Mouse (Mus musculus) embryonic facial prominence, embryonic 15.5 days (tissue): Measurements from ENCODE around the gene Zzz3. TPM values are rescaled to one million over a fixed set of nuclear protein-coding genes. Genes with fewer than 3 reads are reported as not detected.
A peak's percentile ranks its signal among the peaks of the same experiment; 100 is the strongest.

Experiments
- ATAC-seq: fragments of 200-750 bp; cut with Nextera tagmentation; 2 replicates; pipeline ENCODE4 v1.8.0; 2017; ENCODE audit warnings: low read depth, moderate TSS enrichment; ENCODE audit not compliant: insufficient number of reproducible peaks, low FRiP score, low TSS enrichment
- H3K27ac ChIP-seq: fragments of 300-500 bp; sonication (generic); replicated peaks from 2 replicates; pipeline ENCODE4 v1.5.1; 2015; ENCODE audit warnings: mild to moderate bottlenecking, inconsistent platforms
- H3K27me3 ChIP-seq: fragments of 300-500 bp; sonication (generic); 2 replicates; pipeline ENCODE4 v1.6.1; 2015; ENCODE audit warnings: inconsistent platforms
- H3K36me3 ChIP-seq: fragments of 300-500 bp; sonication (generic); 2 replicates; pipeline ENCODE4 v1.6.1; 2015; ENCODE audit warnings: mild to moderate bottlenecking, inconsistent platforms
- H3K4me1 ChIP-seq: fragments of 300-500 bp; sonication (generic); 2 replicates; pipeline ENCODE4 v1.6.1; 2015; ENCODE audit warnings: inconsistent platforms
- H3K4me2 ChIP-seq: fragments of 300-500 bp; sonication (generic); replicated peaks from 2 replicates; pipeline ENCODE4 v1.6.1; 2015; ENCODE audit warnings: mild to moderate bottlenecking, inconsistent platforms
- H3K4me3 ChIP-seq: fragments of 300-500 bp; sonication (generic); replicated peaks from 2 replicates; pipeline ENCODE4 v1.5.1; 2015; ENCODE audit warnings: mild to moderate bottlenecking, inconsistent platforms
- H3K9ac ChIP-seq: fragments of 300-500 bp; sonication (generic); 2 replicates; pipeline ENCODE4 v1.6.1; 2015; ENCODE audit warnings: inconsistent platforms
- H3K9me3 ChIP-seq: fragments of 300-500 bp; sonication (generic); replicated peaks from 2 replicates; pipeline ENCODE4 v1.6.1; 2016; ENCODE audit warnings: inconsistent platforms
- WGBS: fragments of 180-500 bp; shearing (Covaris S2); methylation state at CpG from one replicate; pipeline ENCODE4 v1.1.7; 2015; 5-methylcytosine and 5-hydroxymethylcytosine counted together
- polyA plus RNA-seq: library from polyadenylated mRNA; unstranded; fragments of >200 nt; fragmentation: Nextera tagmentation; extraction: Ambion mirVana; gene quantifications from 2 replicates; pipeline ENCODE4 v1.2.1, GENCODE M21; 2015

The Zzz3 gene
- 40.9 and 44.1 TPM in 2 replicates for polyA plus RNA-seq

GRCm38 (mm10) chr3:152395350-152396277 is at the start of gene Zzz3:
Gene Zzz3, plus strand, starts transcription at chr3:152395473.
- peaks cover 11% of the 10 kb centered on the region; the same call in 1 of the 2 replicates for H3K36me3 ChIP-seq
- peak within 1 kb of the TSS; percentile 83 for H3K4me3 ChIP-seq
- peak within 1 kb of the TSS; percentile 89 for H3K9ac ChIP-seq
- H3K9me3 ChIP-seq = no peaks in the 10 kb centered on the region
- H3K27me3 ChIP-seq = no peaks in the 10 kb centered on the region
- WGBS = under 1% methylated on average over 79 of the region's 108 CpGs
- ATAC-seq = peak; percentile 95
- peak within 1 kb of the TSS; percentile 99 for H3K27ac ChIP-seq
- peak within 1 kb of the TSS; percentile 60 for H3K4me2 ChIP-seq
- peaks cover 23% of the 10 kb centered on the region for H3K4me1 ChIP-seq

GRCm38 (mm10) chr3:152345732-152346632 is 49.3 kb upstream of the Zzz3 start, which contains the start of gene Usp33:
Gene Usp33, plus strand, starts transcription at chr3:152346478.
- Histone ChIP-seq H3K27ac (peak within 1 kb of the TSS; percentile 84), H3K4me2 (peak within 1 kb of the TSS; percentile 48), H3K4me3 (peak within 1 kb of the TSS; percentile 62), H3K27me3 (no peaks in the 10 kb centered on the region), H3K36me3 (no peaks in the 10 kb centered on the region), H3K9ac (peak within 1 kb of the TSS; percentile 77), H3K9me3 (no peaks in the 10 kb centered on the region), H3K4me1 (peaks cover 18% of the 10 kb centered on the region)
- peak; percentile 96 for ATAC-seq
- WGBS = 5% methylated on average over 44 of the region's 44 CpGs

- Histone ChIP-seq H3K9me3 (no peaks in the 10 kb centered on the region), H3K27me3 (no peaks in the 10 kb centered on the region), H3K4me1 (peaks cover 18% of the 10 kb centered on the region), H3K4me2 (peak overlapping the region; percentile 48), H3K27ac (peak overlapping the region; percentile 84), H3K9ac (peak overlapping the region; percentile 77), H3K36me3 (no peaks in the 10 kb centered on the region), H3K4me3 (peak overlapping the region; percentile 62)
- WGBS = under 1% methylated on average over 33 of the region's 54 CpGs
- no peak; the same call in 1 of the 2 replicates for ATAC-seq
Observed at GRCm38 (mm10) chr3:152346633-152347141, 48.6 kb upstream of the Zzz3 start.

DNA sequence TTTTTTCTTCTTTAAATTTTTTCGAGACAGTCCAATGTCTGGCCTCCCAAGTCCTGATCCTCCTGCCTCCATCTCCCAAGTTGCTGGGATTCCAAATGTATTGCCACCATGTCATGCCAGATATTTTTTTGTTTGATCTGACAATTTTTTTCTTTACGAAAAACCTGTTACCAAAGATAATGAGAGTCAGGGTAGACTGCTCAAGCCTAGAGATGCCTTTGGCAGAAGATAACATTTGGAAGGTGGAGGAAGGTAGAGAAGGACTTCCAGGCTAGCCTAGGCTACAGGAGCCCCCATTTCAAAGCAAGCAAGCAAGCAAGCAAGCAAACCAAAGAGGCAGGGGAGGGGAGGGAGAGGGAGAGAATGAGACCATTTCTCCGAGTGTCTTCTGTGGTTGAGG is 48.0 kb upstream of the Zzz3 start:
- Histone ChIP-seq H3K4me3 (peak overlapping the region; percentile 62), H3K4me2 (peak overlapping the region; percentile 48), H3K4me1 (peaks cover 18% of the 10 kb centered on the region), H3K27me3 (no peaks in the 10 kb centered on the region), H3K9me3 (no peaks in the 10 kb centered on the region), H3K9ac (peak overlapping the region; percentile 77; the same call in 1 of the 2 replicates), H3K36me3 (no peaks in the 10 kb centered on the region), H3K27ac (no peak overlapping the region)
- WGBS = 26% methylated on average over 3 of the region's 3 CpGs
- no peak for ATAC-seq

DNA sequence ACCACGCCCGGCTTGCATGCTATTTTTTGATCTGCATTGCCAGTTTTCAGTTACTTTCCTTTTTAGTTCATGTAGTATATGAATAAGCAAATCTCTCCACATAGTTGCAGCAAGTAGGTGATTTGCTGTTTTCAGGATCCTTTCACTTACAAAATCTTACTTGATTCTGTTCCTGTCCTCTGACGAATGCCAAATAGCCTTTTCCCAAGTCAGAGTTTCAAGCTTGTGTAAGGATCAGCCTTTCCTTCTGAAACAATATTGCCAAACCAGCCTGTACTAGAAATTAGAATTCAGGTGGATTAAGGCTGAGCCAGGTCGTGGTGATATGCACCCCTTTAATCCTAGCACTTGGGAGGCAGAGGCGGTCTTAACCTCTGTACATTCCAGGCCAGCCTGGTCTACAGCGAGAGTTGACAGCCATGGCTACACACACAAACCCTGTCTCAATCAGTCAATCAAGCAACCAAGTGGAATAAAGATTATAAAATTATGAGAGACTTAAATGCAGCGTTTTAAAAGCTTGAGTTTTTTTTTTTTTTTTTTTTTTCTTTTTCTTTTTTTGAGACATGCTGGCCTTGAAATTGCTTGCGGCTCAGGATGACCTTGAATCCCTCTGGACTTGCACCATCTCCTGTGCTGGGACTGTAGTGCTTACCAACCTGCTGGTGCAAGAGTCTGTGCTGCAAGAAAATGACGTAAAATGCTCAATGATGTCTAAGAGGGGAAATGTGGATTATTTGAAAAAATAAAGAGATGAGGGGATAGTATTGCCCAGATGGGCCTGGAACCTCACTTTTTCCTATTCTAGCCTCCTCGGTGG is 47.1 kb upstream of the Zzz3 start:
- Histone ChIP-seq H3K4me1 (peaks cover 20% of the 10 kb centered on the region), H3K9me3 (no peaks in the 10 kb centered on the region), H3K27ac (no peak overlapping the region), H3K4me3 (no peak overlapping the region), H3K27me3 (no peaks in the 10 kb centered on the region), H3K36me3 (no peaks in the 10 kb centered on the region; the same call in 1 of the 2 replicates), H3K4me2 (no peak overlapping the region), H3K9ac (no peak overlapping the region)
- 83% methylated on average over 10 of the region's 10 CpGs for WGBS
- no peak for ATAC-seq

GRCm38 (mm10) chr3:152350431-152350830 is 44.8 kb upstream of the Zzz3 start:
- no peak for ATAC-seq
- no peak overlapping the region for H3K27ac ChIP-seq
- 75% methylated on average over 3 of the region's 3 CpGs for WGBS

GRCm38 (mm10) chr3:152350966-152351365 is 44.3 kb upstream of the Zzz3 start:
- ATAC-seq = no peak
- Histone ChIP-seq H3K36me3 (no peaks in the 10 kb centered on the region; the same call in 1 of the 2 replicates), H3K4me3 (no peak overlapping the region), H3K9me3 (no peaks in the 10 kb centered on the region), H3K4me1 (peaks cover 25% of the 10 kb centered on the region), H3K27me3 (no peaks in the 10 kb centered on the region), H3K9ac (no peak overlapping the region), H3K4me2 (no peak overlapping the region), H3K27ac (no peak overlapping the region)
- 79% methylated on average over 5 of the region's 5 CpGs for WGBS

More at GRCm38 (mm10) chr3:152350431-152350830, 44.8 kb upstream of the Zzz3 start:
- Histone ChIP-seq H3K4me2 (no peak overlapping the region), H3K4me1 (peaks cover 25% of the 10 kb centered on the region), H3K36me3 (no peaks in the 10 kb centered on the region; the same call in 1 of the 2 replicates), H3K4me3 (no peak overlapping the region), H3K9ac (no peak overlapping the region), H3K27me3 (no peaks in the 10 kb centered on the region), H3K9me3 (no peaks in the 10 kb centered on the region)

GRCm38 (mm10) chr3:152352289-152352688 is 43.0 kb upstream of the Zzz3 start:
- no peaks in the 10 kb centered on the region for H3K9me3 ChIP-seq
- H3K4me2 ChIP-seq = no peak overlapping the region
- no peak overlapping the region for H3K27ac ChIP-seq
- no peaks in the 10 kb centered on the region for H3K27me3 ChIP-seq
- no peak for ATAC-seq
- H3K4me1 ChIP-seq = peaks cover 22% of the 10 kb centered on the region; the same call in 1 of the 2 replicates
- WGBS = 86% methylated on average over 4 of the region's 4 CpGs
- no peak overlapping the region for H3K4me3 ChIP-seq
- no peak overlapping the region for H3K9ac ChIP-seq
- no peaks in the 10 kb centered on the region; the same call in 1 of the 2 replicates for H3K36me3 ChIP-seq

GRCm38 (mm10) chr3:152353434-152354177 is 41.7 kb upstream of the Zzz3 start:
- Histone ChIP-seq H3K9ac (no peak overlapping the region), H3K4me3 (no peak overlapping the region), H3K9me3 (no peaks in the 10 kb centered on the region), H3K27ac (no peak overlapping the region), H3K27me3 (no peaks in the 10 kb centered on the region), H3K4me1 (peaks cover 18% of the 10 kb centered on the region; the same call in 1 of the 2 replicates), H3K36me3 (peaks cover 2% of the 10 kb centered on the region), H3K4me2 (no peak overlapping the region)
- WGBS = 57% methylated on average over 10 of the region's 10 CpGs
- ATAC-seq = no peak
